Mouse (Mus musculus): ENCODE measurements around the gene Pcsk2. TPM values are rescaled to one million over a fixed set of nuclear protein-coding genes. Genes with fewer than 3 reads are reported as not detected.

The Pcsk2 gene
- polyA plus RNA-seq, 1 experiment from 2014 or later: 1.7 TPM

DNA sequence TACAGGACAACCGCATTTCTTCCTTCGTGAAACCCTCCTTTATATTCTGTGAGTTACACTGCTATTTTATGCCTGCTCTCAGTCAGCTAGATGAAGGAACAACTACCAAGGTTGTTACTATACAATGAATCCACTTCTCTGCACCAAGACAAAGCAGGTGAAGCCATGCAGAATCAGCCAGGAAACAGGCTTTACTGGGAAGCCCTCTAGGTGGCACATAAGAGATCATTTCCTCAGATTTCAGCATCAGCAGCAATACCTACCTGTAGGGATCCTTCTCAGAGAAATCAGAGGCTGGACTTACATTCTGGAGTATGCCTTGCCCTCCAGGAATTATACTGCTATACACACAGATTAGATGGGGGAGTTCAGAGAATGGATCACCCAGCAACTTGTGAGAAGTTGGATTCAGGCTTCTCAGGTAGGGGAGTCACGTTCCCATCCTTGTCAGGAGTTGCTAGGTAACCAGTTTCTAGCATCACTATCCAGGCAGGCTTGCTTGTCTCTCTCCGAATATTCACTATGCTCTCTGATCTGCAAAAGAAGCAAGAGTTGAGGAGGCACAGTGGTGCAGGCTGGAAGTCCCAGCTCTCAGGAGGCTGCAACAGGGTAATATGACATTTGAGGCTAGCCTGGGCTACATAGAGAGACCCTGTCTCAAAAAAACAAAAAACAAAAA, 250.5 kb downstream of the Pcsk2 start:
- Histone ChIP-seq H3K9me3 (replicated peaks; ENCODE audit: control insufficient read depth, low read length) (no peaks in the 10 kb centered on the region), H3K4me2 (ENCODE audit: low read depth, low read length) (no peak overlapping the region), H3K9ac (replicated peaks; ENCODE audit: low read length) (no peak overlapping the region), H3K27ac (replicated peaks; ENCODE audit: low read depth, low read length) (no peak overlapping the region), H3K27me3 (ENCODE audit: control insufficient read depth, insufficient read depth, low read length) (no peaks in the 10 kb centered on the region), H3K4me3 (ENCODE audit: low read depth, low read length) (no peak overlapping the region), H3K4me1 (ENCODE audit: control insufficient read depth, insufficient read depth, low read length) (no peaks in the 10 kb centered on the region), H3K36me3 (replicated peaks; ENCODE audit: control insufficient read depth, insufficient read depth, low read depth, low read length) (no peaks in the 10 kb centered on the region)
- DNase-seq (ENCODE audit: low spot score): no peak
- WGBS: 86% methylated on average over 4 of the region's 4 CpGs
- no peak for ATAC-seq (replicated peaks; ENCODE audit: insufficient number of reproducible peaks, low FRiP score, low TSS enrichment, low read depth)

GRCm38 (mm10) chr2:143801097-143801496, 255.1 kb downstream of the Pcsk2 start:
- no peak overlapping the region for H3K4me3 ChIP-seq (ENCODE audit: low read depth, low read length)

GRCm38 (mm10) chr2:143806140-143806923, 260.4 kb downstream of the Pcsk2 start:
- Histone ChIP-seq H3K4me3 (ENCODE audit: low read depth, low read length) (no peak overlapping the region), H3K36me3 (replicated peaks; ENCODE audit: control insufficient read depth, insufficient read depth, low read depth, low read length) (no peaks in the 10 kb centered on the region), H3K9ac (replicated peaks; ENCODE audit: low read length) (no peak overlapping the region), H3K4me2 (ENCODE audit: low read depth, low read length) (no peak overlapping the region), H3K27ac (replicated peaks; ENCODE audit: low read depth, low read length) (no peak overlapping the region), H3K4me1 (ENCODE audit: control insufficient read depth, insufficient read depth, low read length) (no peaks in the 10 kb centered on the region), H3K9me3 (replicated peaks; ENCODE audit: control insufficient read depth, low read length) (no peaks in the 10 kb centered on the region), H3K27me3 (ENCODE audit: control insufficient read depth, insufficient read depth, low read length) (no peaks in the 10 kb centered on the region)
- 64% methylated on average over 15 of the region's 15 CpGs for whole genome bisulfite sequencing
- ATAC-seq (replicated peaks; ENCODE audit: insufficient number of reproducible peaks, low FRiP score, low TSS enrichment, low read depth): no peak
- DNase-seq (ENCODE audit: low spot score): no peak

More at GRCm38 (mm10) chr2:143801097-143801496, 255.1 kb downstream of the Pcsk2 start:
- peak; percentile 28 for DNase-seq (ENCODE audit: low spot score)
- Histone ChIP-seq H3K27ac (replicated peaks; ENCODE audit: low read depth, low read length) (no peak overlapping the region), H3K27me3 (ENCODE audit: control insufficient read depth, insufficient read depth, low read length) (no peaks in the 10 kb centered on the region), H3K4me2 (ENCODE audit: low read depth, low read length) (no peak overlapping the region), H3K4me1 (ENCODE audit: control insufficient read depth, insufficient read depth, low read length) (no peaks in the 10 kb centered on the region), H3K36me3 (replicated peaks; ENCODE audit: control insufficient read depth, insufficient read depth, low read depth, low read length) (no peaks in the 10 kb centered on the region), H3K9me3 (replicated peaks; ENCODE audit: control insufficient read depth, low read length) (no peaks in the 10 kb centered on the region), H3K9ac (replicated peaks; ENCODE audit: low read length) (no peak overlapping the region)
- WGBS: 51% methylated on average over 5 of the region's 5 CpGs
- ATAC-seq (replicated peaks; ENCODE audit: insufficient number of reproducible peaks, low FRiP score, low TSS enrichment, low read depth): no peak

- H3K27me3 ChIP-seq (ENCODE audit: control insufficient read depth, insufficient read depth, low read length): no peaks in the 10 kb centered on the region
- H3K4me3 ChIP-seq (ENCODE audit: low read depth, low read length): no peak overlapping the region
- DNase-seq (ENCODE audit: low spot score): no peak
- no peak for ATAC-seq (replicated peaks; ENCODE audit: insufficient number of reproducible peaks, low FRiP score, low TSS enrichment, low read depth)
- H3K27ac ChIP-seq (replicated peaks; ENCODE audit: low read depth, low read length): no peak overlapping the region
- no peak overlapping the region for H3K4me2 ChIP-seq (ENCODE audit: low read depth, low read length)
- H3K9me3 ChIP-seq (replicated peaks; ENCODE audit: control insufficient read depth, low read length): no peaks in the 10 kb centered on the region
- H3K4me1 ChIP-seq (ENCODE audit: control insufficient read depth, insufficient read depth, low read length): no peaks in the 10 kb centered on the region
- no peaks in the 10 kb centered on the region for H3K36me3 ChIP-seq (replicated peaks; ENCODE audit: control insufficient read depth, insufficient read depth, low read depth, low read length)
- no peak overlapping the region for H3K9ac ChIP-seq (replicated peaks; ENCODE audit: low read length)
- 78% methylated on average over 9 of the region's 9 CpGs for WGBS
These were observed 261.1 kb downstream of the Pcsk2 start for GRCm38 (mm10) chr2:143806924-143807664.

GRCm38 (mm10) chr2:143808789-143809188, 262.8 kb downstream of the Pcsk2 start:
- no peaks in the 10 kb centered on the region for H3K4me1 ChIP-seq (ENCODE audit: control insufficient read depth, insufficient read depth, low read length)
- no peaks in the 10 kb centered on the region for H3K9me3 ChIP-seq (replicated peaks; ENCODE audit: control insufficient read depth, low read length)
- no peak overlapping the region for H3K27ac ChIP-seq (replicated peaks; ENCODE audit: low read depth, low read length)
- ATAC-seq (replicated peaks; ENCODE audit: insufficient number of reproducible peaks, low FRiP score, low TSS enrichment, low read depth) (no peak), DNase-seq (ENCODE audit: low spot score) (no peak)
- H3K27me3 ChIP-seq (ENCODE audit: control insufficient read depth, insufficient read depth, low read length): no peaks in the 10 kb centered on the region
- no peaks in the 10 kb centered on the region for H3K36me3 ChIP-seq (replicated peaks; ENCODE audit: control insufficient read depth, insufficient read depth, low read depth, low read length)
- no peak overlapping the region for H3K4me3 ChIP-seq (ENCODE audit: low read depth, low read length)
- WGBS: 65% methylated on average over 5 of the region's 5 CpGs
- H3K4me2 ChIP-seq (ENCODE audit: low read depth, low read length): no peak overlapping the region
- no peak overlapping the region for H3K9ac ChIP-seq (replicated peaks; ENCODE audit: low read length)

GRCm38 (mm10) chr2:143812262-143812661, 266.3 kb downstream of the Pcsk2 start:
- Histone ChIP-seq H3K36me3 (replicated peaks; ENCODE audit: control insufficient read depth, insufficient read depth, low read depth, low read length) (no peaks in the 10 kb centered on the region), H3K27me3 (ENCODE audit: control insufficient read depth, insufficient read depth, low read length) (no peaks in the 10 kb centered on the region), H3K4me1 (ENCODE audit: control insufficient read depth, insufficient read depth, low read length) (no peaks in the 10 kb centered on the region), H3K9ac (replicated peaks; ENCODE audit: low read length) (no peak overlapping the region), H3K4me2 (ENCODE audit: low read depth, low read length) (no peak overlapping the region), H3K9me3 (replicated peaks; ENCODE audit: control insufficient read depth, low read length) (no peaks in the 10 kb centered on the region), H3K4me3 (ENCODE audit: low read depth, low read length) (no peak overlapping the region), H3K27ac (replicated peaks; ENCODE audit: low read depth, low read length) (no peak overlapping the region)
- ATAC-seq (replicated peaks; ENCODE audit: insufficient number of reproducible peaks, low FRiP score, low TSS enrichment, low read depth): 0 out of 2 replicates have a peak, but pooled peaks have one; percentile 44
- DNase-seq (ENCODE audit: low spot score): no peak
- WGBS: 76% methylated on average over 4 of the region's 4 CpGs

DNA sequence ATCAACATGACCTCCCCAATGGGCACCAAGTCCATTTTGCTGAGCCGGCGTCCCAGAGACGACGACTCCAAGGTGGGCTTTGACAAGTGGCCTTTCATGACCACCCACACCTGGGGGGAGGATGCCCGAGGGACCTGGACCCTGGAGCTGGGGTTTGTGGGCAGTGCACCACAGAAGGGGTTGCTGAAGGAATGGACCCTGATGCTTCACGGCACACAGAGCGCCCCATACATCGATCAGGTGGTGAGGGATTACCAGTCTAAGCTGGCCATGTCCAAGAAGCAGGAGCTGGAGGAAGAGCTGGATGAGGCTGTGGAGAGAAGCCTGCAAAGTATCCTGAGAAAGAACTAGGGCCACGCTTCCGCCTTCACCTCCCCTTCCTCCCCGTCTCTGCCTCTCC, 267.5 kb downstream of the Pcsk2 start:
- no peak overlapping the region for H3K27ac ChIP-seq (replicated peaks; ENCODE audit: low read depth, low read length)
- ATAC-seq (replicated peaks; ENCODE audit: insufficient number of reproducible peaks, low FRiP score, low TSS enrichment, low read depth) (no peak), DNase-seq (ENCODE audit: low spot score) (no peak)
- 88% methylated on average over 11 of the region's 11 CpGs for WGBS
- no peaks in the 10 kb centered on the region for H3K9me3 ChIP-seq (replicated peaks; ENCODE audit: control insufficient read depth, low read length)
- no peaks in the 10 kb centered on the region for H3K4me1 ChIP-seq (ENCODE audit: control insufficient read depth, insufficient read depth, low read length)
- H3K9ac ChIP-seq (replicated peaks; ENCODE audit: low read length): no peak overlapping the region
- no peak overlapping the region for H3K4me3 ChIP-seq (ENCODE audit: low read depth, low read length)
- H3K4me2 ChIP-seq (ENCODE audit: low read depth, low read length): no peak overlapping the region
- H3K36me3 ChIP-seq (replicated peaks; ENCODE audit: control insufficient read depth, insufficient read depth, low read depth, low read length): no peaks in the 10 kb centered on the region
- no peaks in the 10 kb centered on the region for H3K27me3 ChIP-seq (ENCODE audit: control insufficient read depth, insufficient read depth, low read length)

GRCm38 (mm10) chr2:143831645-143832044, 285.7 kb downstream of the Pcsk2 start:
- DNase-seq (ENCODE audit: low spot score): no peak
- Histone ChIP-seq H3K4me2 (ENCODE audit: low read depth, low read length) (no peak overlapping the region), H3K27ac (replicated peaks; ENCODE audit: low read depth, low read length) (no peak overlapping the region), H3K36me3 (replicated peaks; ENCODE audit: control insufficient read depth, insufficient read depth, low read depth, low read length) (no peaks in the 10 kb centered on the region), H3K9ac (replicated peaks; ENCODE audit: low read length) (no peak overlapping the region), H3K9me3 (replicated peaks; ENCODE audit: control insufficient read depth, low read length) (no peaks in the 10 kb centered on the region), H3K4me1 (ENCODE audit: control insufficient read depth, insufficient read depth, low read length) (no peaks in the 10 kb centered on the region), H3K4me3 (ENCODE audit: low read depth, low read length) (no peak overlapping the region), H3K27me3 (ENCODE audit: control insufficient read depth, insufficient read depth, low read length) (no peaks in the 10 kb centered on the region)
- ATAC-seq (replicated peaks; ENCODE audit: insufficient number of reproducible peaks, low FRiP score, low TSS enrichment, low read depth): no peak
- WGBS: 83% methylated on average over 17 of the region's 17 CpGs

Data from embryonic facial prominence, embryonic 11.5 days (tissue).